Mouse (Mus musculus) ES-E14 (cell line): ENCODE measurements at regions not wholly inside any gene's neighbourhood (a gene's known extent, or its start where the extent isn't known, plus 50 kb on each side); places are given as distances from the start of the nearest gene placed in this dataset.

Source experiments
- HCFC1 ChIP-seq: IDR thresholded peaks from 2 replicates; pipeline ENCODE4 v1.6.1; 2012; ENCODE audit warnings: low read length, inconsistent platforms, borderline replicate concordance; ENCODE audit not compliant: insufficient read depth
- ZC3H11A ChIP-seq: IDR thresholded peaks from 2 replicates; pipeline ENCODE4 v1.6.1; 2012; ENCODE audit warnings: low read depth, mild to moderate bottlenecking, inconsistent platforms, low read length, borderline replicate concordance
- ZNF384 ChIP-seq: IDR thresholded peaks from 2 replicates; pipeline ENCODE4 v1.6.1; 2012; ENCODE audit warnings: low read depth, low read length, inconsistent platforms

DNA sequence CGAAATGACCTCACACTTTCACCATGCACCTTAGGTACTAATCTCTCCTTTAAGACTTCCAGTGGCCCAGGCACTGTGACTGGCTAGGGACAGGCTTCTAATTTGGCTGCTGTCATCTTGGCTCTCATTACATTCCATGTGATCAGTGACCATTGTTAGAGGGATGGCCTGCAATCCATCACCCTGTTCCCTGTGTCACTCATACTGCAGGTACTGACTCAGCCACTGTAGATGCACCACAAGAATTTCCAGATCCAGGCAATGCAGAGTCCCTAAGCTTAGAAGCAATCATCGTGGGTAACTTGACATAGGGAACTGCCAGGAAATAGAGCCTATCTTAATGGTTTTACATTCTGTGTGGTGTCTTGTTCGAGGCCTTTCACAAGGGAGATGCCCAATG lies 92.1 kb upstream of the Krr1 start:
- TF ChIP-seq ZC3H11A (no peak), ZNF384 (no peak), HCFC1 (no peak)
